Mouse (Mus musculus) kidney, postnatal 36 days (tissue): ENCODE measurements around the gene Galntl6.
"Not testable (repeated sequence)": the region's sequence is repeated elsewhere in the genome, so short reads cannot be mapped to it uniquely, and the experiment has no call there.

Experiments used
- DNase-seq, 2 experiments: peaks; one replicate each; pipeline ENCODE4 v3.0.0; 2021 to 2022; ENCODE audit warnings: mixed read lengths in 2 of 2

Galntl6 gene

DNA sequence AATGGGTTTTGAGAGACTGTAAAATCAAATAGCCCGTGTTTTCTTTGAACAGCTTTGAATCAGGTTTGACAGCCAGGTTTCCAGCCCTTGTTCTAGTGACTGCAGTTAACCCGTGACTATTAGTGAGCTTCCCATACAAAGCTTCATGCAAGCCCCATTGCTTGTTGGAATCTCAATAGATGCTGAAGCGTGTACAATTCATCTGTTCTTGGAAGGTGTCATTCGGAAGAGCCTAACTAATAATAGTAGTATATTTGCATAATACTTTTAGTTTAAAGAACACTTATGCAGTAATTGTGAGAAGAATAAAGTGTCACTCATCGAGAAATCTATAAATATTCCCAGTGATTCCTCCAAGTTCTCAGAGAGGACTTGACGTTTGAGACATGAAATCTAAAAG lies 314.6 kb downstream of the Galntl6 start:
- no peak for DNase-seq

DNA sequence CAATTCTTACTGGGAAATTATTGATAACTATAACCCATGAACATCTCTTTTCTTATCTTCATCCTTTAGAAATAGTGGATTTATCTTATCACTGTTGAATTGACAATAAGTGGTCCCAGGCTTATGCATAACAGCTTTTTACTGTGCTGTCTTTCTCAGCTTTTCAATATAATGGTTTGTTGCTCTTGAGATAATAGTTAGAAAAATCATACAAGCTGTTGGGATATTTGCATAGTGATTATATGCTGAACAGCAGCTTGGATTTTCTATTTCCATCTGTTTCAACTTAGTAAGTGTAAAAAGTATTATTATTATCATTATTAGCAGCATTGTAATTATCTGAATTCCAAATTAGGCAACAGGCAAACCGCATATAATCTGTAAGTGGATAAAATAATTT lies 337.1 kb downstream of the Galntl6 start:
- no peak for DNase-seq

- DNase-seq: no peak
Measured at GRCm38 (mm10) chr8:58568086-58568485, 344.4 kb downstream of the Galntl6 start.

DNA sequence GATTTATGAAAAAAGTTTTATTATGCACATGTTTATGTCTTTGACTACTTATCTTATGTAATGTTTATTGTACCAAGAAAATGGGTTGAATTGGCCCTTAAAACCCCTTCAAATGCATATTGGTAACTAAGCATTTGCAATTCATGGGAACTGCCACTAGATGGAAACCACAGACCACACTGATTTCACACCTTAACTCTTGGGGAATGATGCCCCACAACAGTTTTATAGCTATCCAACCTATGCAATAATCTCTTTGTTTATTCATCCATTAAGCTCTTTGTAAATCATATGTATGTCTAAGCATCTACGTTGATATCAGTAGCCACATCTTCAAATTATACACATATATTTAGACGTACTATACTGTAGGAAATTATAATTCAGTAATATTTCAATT lies 346.3 kb downstream of the Galntl6 start:
- DNase-seq: peak; percentile 3 to 4

DNA sequence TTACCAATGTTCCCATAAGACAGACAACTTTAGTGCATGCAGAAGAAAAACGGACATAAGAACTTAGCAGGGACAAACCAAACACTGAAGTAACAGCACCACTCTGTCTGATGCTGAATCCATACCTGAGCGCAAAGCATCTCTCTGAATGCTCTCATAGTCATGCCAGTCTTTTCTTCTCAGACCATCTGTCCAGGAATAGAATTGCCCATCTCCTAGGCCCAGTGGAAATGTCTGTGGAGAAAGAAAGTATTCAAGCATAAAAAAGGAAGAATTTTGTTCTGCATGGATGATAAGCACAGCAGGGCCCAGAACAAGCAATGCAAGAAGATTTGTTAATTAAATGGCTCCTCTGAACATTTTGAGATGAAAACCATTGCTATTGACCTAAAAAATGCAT lies 376.7 kb downstream of the Galntl6 start:
- DNase-seq: no peak

DNA sequence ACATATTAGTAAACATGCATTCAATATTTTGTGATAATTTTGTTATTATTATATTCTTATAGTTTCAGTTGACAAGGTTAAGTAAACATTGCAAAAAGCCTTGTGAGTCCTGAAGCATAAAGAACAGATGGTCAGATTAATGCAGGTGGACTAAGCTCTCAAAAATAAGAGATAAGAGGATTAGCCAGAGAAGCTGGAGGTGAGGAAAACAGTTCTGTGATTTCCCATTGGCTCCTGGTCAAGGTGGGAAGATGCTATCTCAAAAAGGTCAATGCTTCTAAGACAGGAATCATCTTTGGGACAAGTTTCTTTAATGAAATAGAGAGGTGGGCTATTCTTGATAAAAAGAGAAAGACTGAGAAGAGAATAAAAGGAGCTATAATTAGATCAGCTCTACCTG lies 377.8 kb downstream of the Galntl6 start:
- no peak for DNase-seq

GRCm38 (mm10) chr8:58523443-58523842 lies 389.0 kb downstream of the Galntl6 start:
- DNase-seq: no peak

GRCm38 (mm10) chr8:58521932-58522331 lies 390.5 kb downstream of the Galntl6 start:
- DNase-seq: no peak

GRCm38 (mm10) chr8:58510516-58510915 lies 401.9 kb downstream of the Galntl6 start:
- DNase-seq: no peak

DNA sequence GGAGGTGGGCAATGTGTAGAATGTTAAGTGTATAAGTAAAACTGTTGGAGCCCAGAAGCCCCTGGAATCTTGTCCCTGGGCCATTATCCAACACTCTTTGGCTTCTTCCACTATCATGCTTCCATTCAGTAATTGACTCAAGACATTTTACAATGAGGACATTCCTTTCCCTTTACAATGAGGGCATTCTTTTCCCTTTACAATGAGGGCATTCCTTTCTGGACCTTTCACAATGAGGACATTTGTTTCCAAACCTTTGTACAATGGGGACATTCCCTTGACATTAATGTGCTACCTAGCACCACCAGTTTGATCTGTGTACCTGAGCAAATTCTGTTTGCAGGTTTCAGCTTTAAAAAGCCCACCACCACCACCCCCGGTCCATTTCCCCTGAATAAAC lies 403.4 kb downstream of the Galntl6 start:
- no peak for DNase-seq

DNA sequence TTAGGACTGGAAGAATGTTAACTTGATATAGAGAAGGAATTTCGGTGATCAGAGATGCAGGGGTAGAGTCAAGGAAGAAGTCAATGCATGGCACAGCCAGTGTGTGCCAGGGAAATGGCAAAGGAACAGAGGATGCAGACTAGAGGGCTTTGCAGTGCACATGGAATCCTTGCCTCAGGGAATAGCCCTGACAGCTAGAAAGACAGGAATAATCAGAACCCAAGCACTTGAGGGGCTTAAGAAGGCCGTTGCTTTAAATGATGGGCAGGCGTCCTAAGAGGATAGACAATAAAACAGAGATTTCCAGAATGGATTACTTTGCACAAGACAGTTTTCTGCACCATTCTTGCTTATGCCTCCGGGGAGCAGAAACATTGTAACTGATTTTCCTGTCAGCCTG lies 425.3 kb downstream of the Galntl6 start:
- no peak for DNase-seq

DNA sequence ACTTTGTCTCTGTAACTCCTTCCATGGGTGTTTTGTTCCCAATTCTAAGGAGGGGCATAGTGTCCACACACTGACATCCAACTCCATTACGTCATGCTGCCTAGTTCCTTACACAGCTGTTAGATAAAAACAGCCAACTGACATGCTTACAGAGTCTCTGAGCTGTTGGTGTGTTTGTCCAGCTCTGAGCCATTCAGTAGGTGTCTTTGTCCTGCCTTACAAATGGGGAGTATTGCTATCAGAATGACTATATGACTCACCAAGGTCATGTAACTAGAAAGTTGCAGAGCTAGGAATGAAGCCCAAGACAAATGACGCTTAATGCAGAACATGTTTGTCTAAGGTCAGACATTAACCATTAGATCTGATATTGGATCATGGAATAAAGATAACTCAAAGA lies 449.1 kb downstream of the Galntl6 start:
- not testable (repeated sequence) for DNase-seq

GRCm38 (mm10) chr8:58442696-58443095 lies 469.7 kb downstream of the Galntl6 start:
- DNase-seq: no peak

DNA sequence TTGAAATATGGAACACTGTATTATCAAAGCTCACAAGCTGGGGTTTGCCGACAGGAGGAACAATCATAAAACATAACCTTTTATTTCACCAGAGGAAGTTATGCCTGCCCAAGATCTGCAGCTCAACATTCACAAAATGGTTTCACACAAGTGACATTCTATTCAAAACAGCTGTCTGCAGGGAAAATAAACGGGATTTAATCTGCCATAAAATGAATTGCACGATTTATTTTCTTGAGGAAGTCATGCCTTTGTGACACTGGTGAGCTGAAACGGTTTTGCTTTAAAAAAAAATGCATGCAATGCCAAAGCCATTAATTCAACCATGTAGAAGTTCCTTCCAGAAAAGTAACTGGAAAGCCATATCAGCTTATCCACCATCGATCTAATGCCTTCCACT lies 494.0 kb downstream of the Galntl6 start:
- DNase-seq: no peak

- no peak for DNase-seq
Measured at GRCm38 (mm10) chr8:58417551-58417950, 494.9 kb downstream of the Galntl6 start.

DNA sequence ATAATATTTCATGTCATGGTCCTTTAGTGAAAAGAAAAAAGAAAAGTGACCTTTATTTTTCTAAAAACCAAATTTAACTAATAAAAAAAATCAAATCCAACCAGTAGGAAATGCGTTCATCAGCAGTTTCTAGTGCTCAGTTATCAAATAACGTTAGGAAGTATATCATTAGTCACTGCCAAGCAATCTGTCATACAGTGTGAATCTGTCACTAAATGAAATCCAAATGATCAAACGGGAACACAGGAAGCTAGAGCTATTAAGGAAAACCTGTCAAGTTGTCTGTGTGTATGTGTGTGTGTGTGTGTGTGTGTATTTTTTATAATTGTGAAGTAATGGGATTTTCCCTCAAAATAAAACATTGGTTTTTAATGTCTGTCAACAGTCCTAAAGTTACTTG lies 515.9 kb downstream of the Galntl6 start:
- no peak for DNase-seq

- no peak for DNase-seq
Measured at GRCm38 (mm10) chr8:58395879-58396278, 516.6 kb downstream of the Galntl6 start.

- no peak for DNase-seq
Measured at GRCm38 (mm10) chr8:58372389-58372788, 540.1 kb downstream of the Galntl6 start.

GRCm38 (mm10) chr8:58371979-58372378 lies 540.5 kb downstream of the Galntl6 start:
- no peak for DNase-seq

DNA sequence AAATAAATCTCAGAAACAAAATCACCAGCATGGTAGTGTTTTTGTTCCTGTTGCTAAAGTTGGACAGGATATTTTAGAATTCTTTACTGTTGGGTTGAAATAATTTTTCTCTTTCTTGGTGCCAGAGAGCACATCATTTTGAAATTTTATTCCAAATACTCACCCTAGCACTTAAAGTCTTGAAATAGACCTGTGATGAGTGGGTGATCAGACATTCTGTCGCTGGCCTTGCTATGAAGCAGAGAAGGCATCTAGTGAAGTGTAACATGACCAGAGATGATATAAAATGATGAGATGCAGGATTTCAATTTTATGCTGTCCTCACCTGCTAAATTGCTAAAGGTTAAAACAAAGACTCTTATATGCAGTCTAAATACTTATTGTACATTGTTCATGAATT lies 581.3 kb downstream of the Galntl6 start:
- DNase-seq: no peak

DNA sequence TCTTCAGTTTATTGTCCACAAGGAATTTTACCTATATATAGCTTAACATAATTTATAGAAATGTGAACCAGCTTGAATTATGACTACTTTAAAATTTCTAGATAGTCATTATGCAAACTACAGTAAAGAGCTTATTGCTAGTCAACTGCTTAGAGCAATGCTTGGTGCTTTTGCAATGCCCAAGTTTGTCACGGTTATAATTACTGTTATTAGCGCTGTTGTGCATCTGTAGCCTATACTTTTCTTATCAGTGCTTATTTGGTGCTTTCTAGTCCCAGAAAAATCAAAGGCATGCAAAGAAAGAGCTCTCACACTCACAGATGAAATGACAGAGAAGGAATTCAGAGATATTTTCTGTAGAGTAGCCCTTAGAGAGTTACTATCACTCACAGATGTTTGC lies 599.0 kb downstream of the Galntl6 start:
- no peak for DNase-seq

DNA sequence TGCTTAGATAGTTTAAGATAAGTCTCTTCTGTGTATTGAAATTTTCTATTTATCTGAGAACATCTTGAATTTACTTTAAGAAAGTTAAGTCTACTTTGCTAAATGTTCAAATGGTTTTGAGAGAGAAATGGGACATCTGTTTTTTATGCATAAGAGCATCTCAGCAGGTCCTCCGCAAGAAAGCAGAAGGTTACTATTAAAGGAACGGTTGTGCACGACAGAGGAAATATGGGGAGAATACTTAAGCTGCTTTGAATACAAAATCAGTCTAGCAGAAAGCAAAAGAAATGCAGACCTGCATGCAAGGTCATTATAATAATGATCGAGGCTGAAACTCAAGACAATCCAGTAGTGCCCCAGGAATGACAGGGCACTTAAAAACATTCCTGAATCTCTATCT lies 621.0 kb downstream of the Galntl6 start:
- DNase-seq: no peak

- DNase-seq: no peak
Measured at GRCm38 (mm10) chr8:58290080-58290479, 622.4 kb downstream of the Galntl6 start.

GRCm38 (mm10) chr8:58265485-58265884 lies 647.0 kb downstream of the Galntl6 start:
- no peak for DNase-seq

- no peak for DNase-seq
Measured at GRCm38 (mm10) chr8:58258577-58259315, 653.7 kb downstream of the Galntl6 start.
